Comparison of ENCODE assay signal across 9 mouse cellular contexts in the genomic region with DNA sequence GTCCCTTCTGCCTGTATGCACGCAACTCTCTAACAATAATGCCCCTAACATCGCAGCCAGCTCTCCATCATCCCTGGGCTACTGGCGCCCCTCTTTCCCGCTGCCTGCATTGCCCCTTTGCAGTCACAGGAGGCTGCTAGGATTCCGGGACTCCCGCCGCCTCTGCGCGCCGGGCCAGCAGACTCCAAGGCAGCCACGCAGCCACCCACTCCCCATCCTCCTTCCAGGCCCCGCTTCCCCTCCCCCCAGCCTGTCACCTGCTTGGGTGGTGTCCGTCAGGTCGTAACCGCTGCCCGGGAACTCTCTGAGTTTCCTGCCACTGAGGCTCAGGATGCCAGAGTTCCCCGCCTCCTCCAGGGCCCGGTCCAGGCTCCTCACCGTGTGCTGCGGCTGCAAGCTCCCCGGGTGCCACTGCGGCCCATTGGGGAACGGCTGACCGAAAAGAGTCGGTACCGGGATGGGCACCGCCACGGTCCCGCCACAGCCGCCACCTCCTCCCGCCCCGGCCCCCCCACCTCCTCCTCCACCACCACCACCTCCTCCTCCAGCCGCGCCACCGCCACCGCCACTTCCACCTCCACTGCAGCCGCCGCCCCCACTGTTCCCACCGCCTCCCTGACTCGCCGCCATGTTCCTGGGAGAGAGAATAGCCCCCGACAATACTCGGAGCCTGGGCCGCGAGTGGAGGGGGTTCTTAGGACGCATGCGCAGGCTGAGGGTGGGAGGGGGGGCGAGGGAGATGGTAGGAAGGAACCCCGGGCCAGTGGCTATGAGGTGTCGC. TPM values are rescaled to one million over a fixed set of nuclear protein-coding genes. Genes with fewer than 3 reads are reported as not detected.
DNase-seq lines count a peak whose midpoint lies in the region; ATAC-seq and TF ChIP-seq lines count a peak whose summit lies in the region.
"Had no signal": no experiment of that assay in that cellular context is flagged by ENCODE, and none has a peak within 500 bp of the region (broad histone marks: within the 10 kb centered on the region; RNA-seq: fewer than 3 reads in every experiment).

A gene (minus strand): TSS at position 661 of the 781 bp plus-strand sequence.

- DNase-seq in c-Kit-positive CD71-negative TER-119-negative erythroid progenitor cells, embryonic 14.5 days (ENCODE audit: low read depth) = peak; percentile 1
- peak; percentile 40 to 48 for DNase-seq in heart, postnatal 14 days
- peak; percentile 38 to 40 for DNase-seq in layer of hippocampus, postnatal 25 days (ENCODE audit: extremely low spot score in 1 of 2, low spot score in 1 of 2)
- peak; percentile 20 for DNase-seq in lung, postnatal 14 days
- peak; percentile 65 to 77 for DNase-seq in right cerebral cortex, postnatal 10 days (ENCODE audit: low spot score in 2 of 2)
- DNase-seq in spleen, postnatal 10 days (ENCODE audit: low spot score in 2 of 2) = no peak

- peak within 1 kb of the TSS; percentile 58 for H3K4me2 ChIP-seq in forebrain, embryonic 13.5 days

- ATAC-seq in forebrain, embryonic 13.5 days = peak; percentile 94
- ATAC-seq: Patski had no signal

- peak within 1 kb of the TSS; percentile 92 for H3K27ac ChIP-seq in forebrain, embryonic 13.5 days

- no peaks in the 10 kb centered on the region for H3K36me3 ChIP-seq in C2C12 (ENCODE audit: control insufficient read depth, insufficient read depth)
- H3K36me3 ChIP-seq in forebrain, embryonic 13.5 days (ENCODE audit: poor library complexity, severe bottlenecking) = no peaks in the 10 kb centered on the region

- H3K9ac ChIP-seq in forebrain, embryonic 13.5 days = peak within 1 kb of the TSS; percentile 78

- H3K4me1 ChIP-seq in forebrain, embryonic 13.5 days = peaks cover 9% of the 10 kb centered on the region; the same call in 1 of the 2 replicates

- WGBS in forebrain, embryonic 13.5 days = 12% methylated on average over 28 of the region's 50 CpGs

- TF ChIP-seq CTCF in C2C12 (IDR thresholded peaks at IDR 0.05; ENCODE audit: control insufficient read depth, insufficient read depth, insufficient read length) = no peak

- H3K27me3 ChIP-seq in C2C12 (ENCODE audit: control insufficient read depth, insufficient read depth, insufficient read length) = no peaks in the 10 kb centered on the region
- H3K27me3 ChIP-seq in forebrain, embryonic 13.5 days = no peaks in the 10 kb centered on the region

- H3K79me3 ChIP-seq in C2C12 (ENCODE audit: low read depth) = no peaks in the 10 kb centered on the region

- peak within 1 kb of the TSS; percentile 62 for H3ac ChIP-seq in C2C12 (ENCODE audit: control insufficient read depth, insufficient read length, low read depth)

- H3K4me3 ChIP-seq in C2C12 (ENCODE audit: insufficient read depth, poor library complexity, severe bottlenecking) = peak within 1 kb of the TSS; percentile 39
- H3K4me3 ChIP-seq in forebrain, embryonic 13.5 days = peak within 1 kb of the TSS; percentile 57

- no peaks in the 10 kb centered on the region for H3K9me3 ChIP-seq in forebrain, embryonic 13.5 days (replicated peaks)

- peaks cover 8% of the 10 kb centered on the region for H3K79me2 ChIP-seq in C2C12 (ENCODE audit: control insufficient read depth, insufficient read depth)

- intact Hi-C loops in heart, postnatal 14 days (cut with DNase I) = no loop called here

TF ChIP-seq in C2C12, 6 proteins besides CTCF, POLR2A, EP300 and RAD21:
- TF ChIP-seq FOSL1 (IDR thresholded peaks at IDR 0.05; ENCODE audit: insufficient read depth, low read length, poor library complexity, severe bottlenecking) (no peak), MYOD1 (IDR thresholded peaks at IDR 0.05; ENCODE audit: control insufficient read depth, insufficient read length, low read depth) (no peak), CEBPB (IDR thresholded peaks at IDR 0.05; ENCODE audit: low read depth) (no peak), MYOG (IDR thresholded peaks at IDR 0.05; ENCODE audit: control insufficient read depth, extremely low read depth, insufficient read length) (no peak), USF1 (IDR thresholded peaks at IDR 0.05; ENCODE audit: low read depth) (no peak), MAX (IDR thresholded peaks at IDR 0.05) (no peak)

RNA-seq across cellular contexts. Expression of the gene that starts here (rescaled TPM):
- polyA plus RNA-seq in C2C12 (2012; fragmentation: generic; extraction: Trizol) = 4.2 TPM
- 16.3 and 19.2 TPM in 2 replicates for polyA plus RNA-seq in forebrain, embryonic 13.5 days (2015; fragmentation: Nextera tagmentation; extraction: Ambion mirVana)
- total RNA-seq in heart, postnatal 14 days (2021) = 1 to 10 TPM; 3.5 to 4.5 TPM
- total RNA-seq in layer of hippocampus, postnatal 25 days (2021) = 10 to 100 TPM; 23.9 to 30.4 TPM

Comparison
In these comparisons a context has a peak if more than half of its experiments do, and no peak if none do; other contexts are left out.
1. RNA of the gene that starts here (total RNA-seq): 23.9 to 30.4 TPM in layer of hippocampus, postnatal 25 days; 3.5 to 4.5 TPM in heart, postnatal 14 days; every median in the first group is over 4 times any median in the second.
2. DNase-seq: peak in c-Kit-positive CD71-negative TER-119-negative erythroid progenitor cells, embryonic 14.5 days (single experiment), heart, postnatal 14 days (2 of 2), layer of hippocampus, postnatal 25 days (2 of 2), lung, postnatal 14 days (single experiment) and right cerebral cortex, postnatal 10 days (2 of 2); none in spleen, postnatal 10 days (0 of 2).